Mouse (Mus musculus): ENCODE measurements around the gene Cfap43.
"Not testable (repeated sequence)": the region's sequence is repeated elsewhere in the genome, so short reads cannot be mapped to it uniquely, and the experiment has no call there.

The Cfap43 gene

DNA sequence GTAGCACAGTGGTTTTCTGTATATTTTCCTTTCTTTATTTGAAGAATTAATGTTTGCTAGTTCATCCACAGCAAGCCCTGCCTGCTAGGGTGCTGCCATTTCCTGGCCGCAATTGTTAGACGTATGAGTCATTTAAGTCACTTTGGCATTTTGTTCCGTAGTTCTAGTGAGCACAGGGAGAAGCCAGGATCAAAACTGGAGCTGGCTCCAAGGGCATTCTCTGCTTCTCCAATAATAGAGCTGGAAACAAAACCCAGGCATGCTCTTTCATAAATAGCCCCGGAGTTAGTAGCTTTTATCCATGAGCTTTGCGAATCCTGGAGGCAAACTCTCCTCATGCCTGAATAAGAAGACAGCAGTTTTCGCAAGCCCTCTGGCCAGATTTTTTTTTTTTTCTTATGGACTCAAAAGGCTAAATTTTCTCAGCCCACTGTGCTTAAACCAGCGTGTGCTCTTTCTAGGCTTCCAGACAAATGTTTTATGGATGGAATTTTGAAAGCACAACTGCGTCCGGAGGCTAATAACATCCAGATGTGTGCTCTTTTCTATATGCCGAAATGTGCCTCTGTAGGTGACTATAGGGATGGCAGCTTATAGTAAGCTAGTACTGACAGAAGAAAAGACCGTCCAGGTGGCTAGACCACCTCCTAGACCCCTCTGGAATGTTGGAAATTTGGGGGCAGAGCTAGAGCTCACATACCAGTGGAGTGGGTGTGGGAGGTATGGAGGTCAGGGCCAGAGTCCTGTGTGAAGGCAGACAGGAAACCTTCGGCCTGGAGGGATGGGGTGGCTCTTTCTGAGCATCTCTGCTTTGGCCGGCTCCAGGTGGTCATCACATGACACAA, 64.9 kb downstream of the Cfap43 start:
- in situ Hi-C loops (cut with MboI, MseI): no loop called here

DNA sequence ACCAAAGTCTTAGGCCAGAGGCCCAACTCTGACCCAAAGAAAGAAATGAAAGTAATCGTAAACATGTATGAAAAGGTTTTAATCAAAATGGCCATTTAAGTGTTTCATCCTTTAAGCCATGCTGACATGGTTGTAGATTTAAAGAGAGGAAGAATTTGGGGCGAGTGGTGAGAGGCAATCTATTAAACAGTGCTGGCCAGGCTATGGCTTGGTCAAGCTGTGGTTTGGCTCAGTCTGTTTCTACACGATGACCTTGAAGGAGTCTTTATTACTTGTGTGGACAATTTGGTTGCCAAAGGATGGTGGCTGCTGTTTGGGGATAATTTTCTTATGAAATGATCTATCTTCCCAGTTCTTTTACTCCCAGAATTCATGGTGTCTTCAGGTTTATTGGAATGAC, 66.0 kb downstream of the Cfap43 start:
- in situ Hi-C loops (cut with MboI, MseI): no loop called here

DNA sequence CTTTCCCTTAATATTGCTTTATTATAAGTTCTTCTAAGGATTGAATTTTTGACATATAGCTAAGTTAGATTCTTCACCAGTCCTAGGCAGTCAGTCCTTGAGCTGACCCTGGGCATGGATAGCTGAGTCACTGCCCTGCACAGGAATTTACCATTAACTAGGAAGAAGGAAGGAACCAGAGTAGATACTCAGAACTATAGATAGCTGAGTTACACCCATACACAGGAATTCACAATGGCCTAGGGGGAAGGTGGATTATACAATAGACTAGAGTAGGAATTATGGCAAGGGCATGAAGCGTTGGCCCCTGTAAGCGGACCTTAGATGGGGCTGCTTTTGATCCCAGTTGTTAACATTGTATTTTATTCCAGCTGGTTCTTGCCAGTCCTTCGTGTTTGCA, 67.0 kb downstream of the Cfap43 start:
- in situ Hi-C loops (cut with MboI, MseI): not testable (repeated sequence)

DNA sequence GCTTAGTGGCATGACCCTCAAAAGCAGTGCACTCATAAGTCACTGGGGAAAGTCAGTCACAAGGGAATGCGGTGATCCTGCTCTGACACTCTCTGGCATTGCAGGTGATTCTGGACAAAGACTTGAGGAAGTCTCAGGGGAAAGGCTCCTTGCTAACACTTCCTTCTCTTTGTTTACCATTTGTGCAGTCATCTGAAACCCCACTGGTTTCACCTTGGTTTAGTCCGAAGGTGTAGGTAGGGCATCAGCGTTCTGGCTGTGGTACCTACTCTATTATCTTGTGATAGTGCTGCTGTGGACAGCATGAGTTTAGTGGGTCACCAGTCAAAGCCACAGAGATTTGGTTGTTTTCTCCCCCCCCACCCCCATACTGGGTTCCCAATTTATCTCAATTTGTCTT, 69.4 kb downstream of the Cfap43 start:
- in situ Hi-C loops (cut with MboI, MseI): no loop called here

DNA sequence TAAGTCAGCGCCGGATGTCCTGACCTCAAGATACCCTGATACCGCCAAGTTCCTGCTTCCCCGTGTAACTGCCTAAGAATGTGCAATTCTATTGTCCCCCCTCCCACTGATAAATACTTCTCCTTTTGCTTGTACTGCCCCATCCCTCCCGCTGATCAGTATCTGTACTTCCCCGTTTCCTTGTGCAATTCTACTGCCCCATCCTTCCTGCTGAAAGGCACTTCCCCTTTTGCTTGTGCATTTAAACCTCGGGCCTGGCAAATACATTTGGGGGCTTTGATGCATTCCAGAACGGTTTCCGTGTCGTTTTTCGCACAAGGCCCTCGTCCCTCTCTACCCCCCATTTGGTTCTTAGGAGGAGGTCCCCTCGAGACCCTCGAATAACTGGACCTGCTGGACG, 77.9 kb downstream of the Cfap43 start:
- in situ Hi-C loops (cut with MboI, MseI): not testable (repeated sequence)

DNA sequence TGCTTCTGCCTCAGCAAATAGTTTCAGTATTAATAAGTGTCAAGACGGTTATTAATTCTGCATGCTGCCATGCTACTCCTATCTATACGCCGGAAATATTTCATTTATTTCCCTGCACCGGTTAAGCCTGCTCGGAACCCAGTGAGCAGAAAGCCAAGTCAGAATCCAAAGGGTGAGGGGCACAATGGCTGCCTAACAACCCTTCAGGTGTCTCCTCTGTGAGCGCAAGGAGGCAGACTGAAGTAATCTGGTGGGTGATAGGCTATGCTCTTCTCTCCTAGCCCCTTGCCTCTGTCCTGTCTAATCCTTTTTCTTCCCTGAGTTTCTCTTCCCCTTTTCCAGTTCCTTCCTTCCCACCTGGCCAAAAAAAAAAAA, 81.6 kb downstream of the Cfap43 start:
- in situ Hi-C loops (cut with MboI, MseI): no loop called here

DNA sequence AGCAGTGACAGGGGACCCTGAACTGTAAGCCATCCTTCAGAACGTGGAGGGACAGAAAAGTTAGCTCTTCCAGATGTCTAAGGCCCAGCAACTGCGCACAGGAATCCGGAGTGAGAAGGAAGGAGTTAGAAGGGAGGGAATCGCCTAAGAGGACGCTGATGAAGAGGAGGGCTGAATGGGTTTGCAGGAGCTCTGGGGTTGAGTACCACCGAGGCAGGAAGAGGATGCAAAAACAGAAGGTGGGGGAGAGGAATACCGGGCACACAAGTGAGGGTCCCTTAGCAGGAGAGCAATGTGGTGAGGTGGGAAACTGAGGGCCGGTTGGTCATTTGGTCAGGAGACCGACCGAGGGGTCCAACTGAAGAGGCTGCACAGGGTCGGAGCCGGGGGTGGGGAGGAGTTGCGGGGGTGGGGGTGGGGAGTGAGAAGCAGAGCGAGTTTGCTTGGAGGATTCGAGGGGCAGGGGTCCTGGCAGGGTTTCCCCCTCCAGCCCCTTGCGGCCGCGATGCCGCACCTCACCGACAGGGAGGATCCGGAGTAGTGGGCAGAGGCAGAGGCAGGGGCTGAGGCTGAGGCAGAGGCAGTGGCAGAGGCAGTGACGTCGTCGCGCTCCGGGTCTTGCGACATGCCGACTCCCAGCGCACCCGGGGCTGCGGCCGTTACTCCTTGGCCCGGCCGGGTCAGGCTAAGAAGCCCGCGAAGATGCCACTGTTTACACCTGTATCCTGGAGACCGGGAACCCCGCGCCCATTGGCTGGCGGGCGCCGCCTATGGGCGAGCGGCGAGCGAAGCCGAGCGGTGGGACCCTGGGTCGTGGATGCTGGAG, 82.2 kb downstream of the Cfap43 start:
- in situ Hi-C loops (cut with MboI, MseI): no loop called here

DNA sequence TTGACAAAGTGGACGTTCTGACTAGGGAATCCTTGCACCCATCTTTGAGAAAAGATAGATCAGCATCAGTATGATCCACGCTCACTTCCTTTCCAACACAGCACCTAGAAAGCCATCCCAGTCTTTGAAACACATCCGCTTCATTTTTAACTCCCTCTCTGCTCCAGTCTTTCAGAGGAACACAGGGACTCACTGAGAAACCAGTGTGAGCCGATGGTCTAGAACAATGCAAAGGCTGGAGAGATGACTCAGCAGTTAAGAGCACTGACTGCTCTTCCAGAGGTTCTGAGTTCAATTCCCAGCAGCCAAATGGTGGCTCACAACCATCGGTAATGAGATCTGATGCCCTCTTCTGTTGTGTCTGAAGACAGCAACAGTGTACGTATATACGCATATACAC, 83.3 kb downstream of the Cfap43 start:
- in situ Hi-C loops (cut with MboI, MseI): no loop called here

DNA sequence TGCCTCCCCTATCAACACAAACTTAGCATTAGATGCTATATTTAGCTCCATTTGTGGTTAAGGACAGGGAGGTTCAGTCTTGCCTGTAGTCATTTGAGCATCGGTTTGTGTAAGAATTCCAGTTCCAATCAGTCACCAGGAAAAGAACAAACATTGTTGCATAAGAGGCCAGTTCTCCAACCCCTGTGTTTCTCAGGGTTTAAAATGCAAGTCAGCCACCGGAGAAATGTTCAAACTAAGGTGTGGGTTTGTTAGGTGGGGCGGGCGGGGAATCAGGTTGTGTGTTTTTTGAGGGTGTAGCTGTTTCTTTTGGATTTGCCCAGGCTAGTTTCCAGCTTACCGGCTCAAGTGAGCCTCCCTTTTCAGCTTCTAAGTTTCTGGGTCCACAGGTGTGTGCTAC, 84.5 kb downstream of the Cfap43 start:
- in situ Hi-C loops (cut with MboI, MseI): no loop called here

DNA sequence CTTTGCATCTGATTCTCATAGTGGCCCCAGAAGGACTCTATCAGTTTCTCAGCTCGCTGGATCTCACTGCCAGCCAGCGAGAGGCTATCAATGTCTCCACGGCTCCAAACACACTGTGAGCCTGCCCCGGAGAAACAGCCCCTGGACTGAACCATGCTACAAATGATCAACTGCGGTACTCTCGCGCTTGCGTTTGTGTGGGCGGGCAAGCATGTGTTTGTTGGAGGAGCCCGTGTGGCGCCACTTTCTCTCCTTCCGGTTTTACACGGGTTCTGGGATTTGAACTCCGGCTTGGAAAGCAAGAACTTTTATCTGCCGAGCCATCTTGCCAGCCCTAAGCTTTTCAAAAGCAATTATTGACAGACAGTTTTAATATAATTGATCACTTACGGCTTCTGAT, 86.8 kb downstream of the Cfap43 start:
- in situ Hi-C loops (cut with MboI, MseI): no loop called here

DNA sequence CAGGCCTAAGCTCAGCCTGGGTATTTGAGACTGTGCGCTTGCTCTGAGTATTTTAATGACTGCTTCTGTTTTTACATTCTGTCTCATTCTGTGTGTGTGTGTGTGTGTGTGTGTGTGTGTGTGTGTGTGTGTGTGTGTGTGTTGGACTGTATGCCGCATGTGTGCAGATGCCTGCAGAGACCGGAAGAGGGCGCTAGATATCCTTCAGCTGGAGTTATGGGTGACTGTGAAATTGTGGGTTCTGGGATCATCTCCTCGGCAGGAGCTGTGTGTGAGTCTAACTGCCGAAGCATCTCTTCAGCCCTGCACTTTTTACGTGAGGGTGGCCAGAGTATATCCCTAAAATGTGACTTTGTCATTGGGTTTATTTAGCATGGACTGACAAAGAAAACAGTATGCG, 88.0 kb downstream of the Cfap43 start:
- in situ Hi-C loops (cut with MboI, MseI): no loop called here

DNA sequence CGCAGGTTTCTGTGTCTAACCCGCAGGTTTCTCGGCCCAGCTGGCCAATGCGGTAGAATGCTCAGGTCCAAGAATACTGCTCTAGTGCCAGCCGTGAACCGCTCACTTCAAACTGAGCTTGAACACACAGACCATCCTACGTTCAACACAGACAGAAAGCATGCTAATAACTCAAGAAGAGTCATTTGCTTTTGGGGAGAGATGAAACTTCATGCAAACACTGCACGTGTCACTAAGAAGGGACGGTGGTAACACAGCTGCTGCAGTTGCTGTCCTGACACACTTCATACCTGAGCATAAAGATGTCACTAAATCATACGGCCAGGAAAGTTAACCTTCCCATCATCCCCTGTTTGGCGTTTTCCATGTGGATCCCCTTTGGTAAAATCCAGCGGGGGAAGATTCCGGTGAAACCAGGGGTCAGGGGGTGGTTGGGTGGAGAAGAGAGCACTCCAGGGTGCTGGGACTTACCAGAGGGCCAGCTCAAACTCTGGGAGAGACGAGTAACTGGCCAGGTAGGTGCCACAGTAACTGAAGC, 89.1 kb downstream of the Cfap43 start:
- in situ Hi-C loops (cut with MboI, MseI): loop anchor here in 1 of 2 experiments (10.0 kb wide), 1 partner anchor 325 kb away; no protein-coding TSS in a partner anchor

DNA sequence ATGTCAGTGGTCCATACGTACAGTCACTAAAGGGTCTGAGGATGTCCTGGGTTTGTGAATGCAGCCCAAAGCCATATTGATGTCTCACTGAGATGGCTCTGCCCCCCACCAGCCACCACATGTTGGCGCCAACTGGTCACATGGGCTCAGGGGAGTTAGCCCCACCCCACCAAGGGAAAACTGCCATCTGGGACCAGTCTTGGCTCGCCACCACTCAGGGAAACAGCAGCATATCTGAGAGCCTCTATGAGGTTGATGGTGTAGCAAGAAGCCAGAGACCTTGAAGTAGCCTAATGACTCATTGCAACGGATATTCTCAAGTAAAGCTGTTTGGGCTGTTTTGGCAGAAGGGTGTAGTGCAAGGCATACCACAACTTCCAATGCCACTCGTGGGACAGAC, 95.1 kb downstream of the Cfap43 start:
- in situ Hi-C loops (cut with MboI, MseI): loop anchor here (5.0 to 10.0 kb wide), 2 partner anchors 317 to 319 kb away; no protein-coding TSS in a partner anchor

DNA sequence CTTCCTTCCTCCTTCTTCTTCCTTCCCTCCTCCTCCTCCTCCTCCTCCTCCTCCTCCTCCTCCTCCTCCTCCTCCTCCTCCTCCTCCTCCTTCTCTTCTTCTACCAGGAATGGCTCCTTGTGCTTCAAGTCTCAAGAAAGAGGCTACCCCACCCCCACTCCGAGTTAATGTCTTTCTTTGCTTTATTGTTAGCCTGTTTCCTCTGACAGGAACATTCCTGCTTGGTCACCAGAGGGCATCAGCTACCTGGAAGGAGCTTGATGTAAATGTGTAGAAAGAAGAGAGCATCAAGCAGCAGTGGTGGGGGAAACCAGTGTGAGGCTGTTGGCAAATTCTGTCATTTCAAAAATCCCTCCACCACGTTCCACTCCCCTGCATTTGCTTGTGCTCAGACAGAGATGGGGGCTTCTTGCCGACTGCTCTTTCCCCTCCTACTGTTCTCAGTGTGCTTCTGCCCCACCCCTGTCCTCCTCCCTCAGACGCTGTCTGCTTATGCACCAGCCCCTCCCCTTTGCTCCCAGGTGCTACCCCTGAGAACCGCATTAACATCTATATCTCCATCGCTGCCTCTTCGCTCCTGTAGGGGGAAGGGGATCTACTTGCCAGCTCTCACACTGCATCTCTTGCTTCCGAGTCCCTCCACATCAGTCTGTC, 96.8 kb downstream of the Cfap43 start:
- in situ Hi-C loops (cut with MboI, MseI): loop anchor here (5.0 to 10.0 kb wide), 2 partner anchors 315 to 317 kb away; no protein-coding TSS in a partner anchor

DNA sequence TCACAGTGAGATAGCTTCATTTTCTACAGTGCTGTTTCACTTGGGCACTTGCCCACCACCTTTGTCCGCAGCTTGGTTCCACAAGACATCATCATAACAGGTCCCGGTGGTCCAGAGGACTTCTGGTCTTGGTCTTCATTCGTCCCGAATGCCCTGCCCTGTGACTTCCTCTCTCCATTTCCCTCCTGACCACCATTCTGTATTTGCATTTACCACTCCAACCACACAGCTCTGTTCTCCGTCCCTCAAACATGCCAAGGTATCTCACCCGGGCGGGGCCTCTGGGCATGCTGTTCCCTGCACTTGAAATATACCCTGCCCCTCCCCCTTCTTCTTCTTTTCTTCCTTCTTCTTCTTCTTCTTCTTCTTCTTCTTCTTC, 97.6 kb downstream of the Cfap43 start:
- in situ Hi-C loops (cut with MboI, MseI): loop anchor here (5.0 to 10.0 kb wide), 2 partner anchors 314 to 317 kb away; no protein-coding TSS in a partner anchor

DNA sequence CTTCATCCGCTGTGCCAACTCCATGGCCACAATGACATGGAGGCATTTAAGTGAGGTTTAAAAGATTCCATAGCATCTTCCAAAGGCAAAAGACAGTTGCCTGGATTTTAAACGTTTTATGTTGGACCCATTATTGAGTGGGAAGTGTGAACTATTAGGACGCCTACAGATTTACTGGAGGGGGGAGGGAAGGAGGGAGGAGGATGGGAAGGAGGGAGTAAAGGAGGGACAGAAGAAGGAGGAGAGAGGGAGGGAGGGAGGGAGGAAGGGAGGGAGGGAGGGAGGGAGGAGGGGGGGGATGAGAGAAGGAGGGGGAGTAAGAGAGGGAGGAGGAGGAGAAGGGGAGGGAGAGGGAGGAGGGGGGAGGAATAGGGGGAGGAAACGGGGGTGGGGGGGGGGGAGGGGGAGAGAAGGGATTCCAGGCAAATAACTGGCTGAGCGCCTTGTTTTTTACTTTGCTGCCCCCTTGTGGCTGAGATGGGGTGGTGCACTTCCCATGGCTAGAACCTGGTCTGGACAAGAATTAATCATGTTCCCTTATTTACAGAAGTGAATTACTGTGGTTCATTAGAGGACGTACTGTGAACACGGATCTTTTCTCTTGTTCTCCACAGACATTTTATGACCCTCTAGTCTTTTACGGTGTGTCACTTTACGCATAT, 98.1 kb downstream of the Cfap43 start:
- in situ Hi-C loops (cut with MboI, MseI): loop anchor here (5.0 to 10.0 kb wide), 2 partner anchors 314 to 316 kb away; no protein-coding TSS in a partner anchor

DNA sequence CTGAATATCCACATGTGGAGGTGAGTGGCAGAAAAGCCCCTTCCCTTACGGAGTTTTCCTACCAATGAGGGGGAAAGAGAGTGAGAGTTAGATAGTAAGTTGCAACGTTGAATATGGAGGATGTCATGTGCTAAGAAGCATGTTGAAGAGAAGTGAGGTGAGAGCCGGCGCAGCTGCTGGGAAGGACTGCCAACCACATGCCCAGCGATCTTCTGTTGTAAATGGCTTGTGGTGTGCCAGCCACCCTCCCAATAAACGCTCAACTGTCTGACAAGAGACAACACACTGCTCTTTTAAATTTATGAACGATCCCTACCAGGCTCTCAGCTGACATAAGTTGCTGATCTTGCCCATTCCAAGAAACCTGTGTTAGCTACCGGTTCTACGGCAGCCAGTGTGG, 101.4 kb downstream of the Cfap43 start:
- in situ Hi-C loops (cut with MboI, MseI): no loop called here

DNA sequence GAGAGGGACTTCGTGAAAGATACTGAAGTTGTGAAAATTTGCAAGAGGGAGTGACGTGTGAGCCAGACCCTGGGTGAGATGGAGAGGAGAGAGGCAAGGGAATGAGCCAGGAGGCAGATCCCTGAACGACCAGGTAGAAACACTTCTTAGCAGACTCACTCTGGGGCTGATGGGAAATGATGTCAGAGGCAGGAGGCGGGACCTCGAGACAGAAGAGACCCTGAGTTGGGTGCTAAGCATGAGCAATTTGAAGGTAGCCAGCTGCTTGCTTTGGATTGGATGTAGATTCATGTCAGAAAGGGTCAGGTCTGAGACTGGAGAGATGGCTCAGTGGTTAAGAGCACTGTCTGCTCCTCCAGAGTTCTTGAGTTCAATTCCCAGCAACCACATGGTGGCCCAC, 104.4 kb downstream of the Cfap43 start:
- in situ Hi-C loops (cut with MboI, MseI): no loop called here

DNA sequence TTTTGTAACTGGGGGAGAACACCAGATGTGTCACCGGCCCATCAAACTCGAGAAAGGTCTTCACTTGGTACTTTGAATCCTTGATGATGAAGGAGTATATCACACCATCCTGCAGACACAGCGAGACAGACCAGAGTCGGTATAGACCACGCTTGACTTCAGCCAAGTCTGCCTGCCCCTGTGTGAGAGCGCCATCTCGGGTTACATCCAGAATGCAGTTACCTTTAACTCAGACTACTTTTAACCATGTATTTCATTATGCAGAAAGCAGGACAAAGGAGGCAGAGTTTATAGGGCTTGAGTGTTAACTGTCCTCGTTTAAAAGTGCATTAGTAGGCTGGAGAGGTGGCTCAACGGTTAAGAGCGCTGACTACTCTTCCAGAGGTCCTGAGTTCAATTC, 107.0 kb downstream of the Cfap43 start:
- in situ Hi-C loops (cut with MboI, MseI): no loop called here

DNA sequence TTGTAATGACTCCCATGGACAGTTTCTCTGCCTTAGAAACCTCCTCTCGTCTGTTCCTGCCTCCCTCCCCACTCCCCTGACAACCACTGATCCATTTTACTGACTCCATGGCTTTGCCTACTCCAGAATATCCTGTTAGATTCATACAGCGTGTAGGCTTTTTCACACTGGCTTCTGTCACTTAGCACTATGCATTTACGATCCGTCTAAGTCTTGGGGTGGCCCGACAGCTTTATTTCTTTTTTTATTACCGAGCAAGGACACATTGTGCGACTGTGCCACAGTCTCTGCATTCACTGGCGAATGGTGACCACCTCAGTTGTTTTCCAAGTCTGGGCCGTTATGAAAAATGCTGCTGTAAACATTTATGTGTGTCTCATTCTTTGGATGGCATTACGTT, 120.5 kb downstream of the Cfap43 start:
- in situ Hi-C loops (cut with MboI, MseI): loop anchor here in 1 of 2 experiments (5.0 kb wide), 1 partner anchor 76 kb away; no protein-coding TSS in a partner anchor

DNA sequence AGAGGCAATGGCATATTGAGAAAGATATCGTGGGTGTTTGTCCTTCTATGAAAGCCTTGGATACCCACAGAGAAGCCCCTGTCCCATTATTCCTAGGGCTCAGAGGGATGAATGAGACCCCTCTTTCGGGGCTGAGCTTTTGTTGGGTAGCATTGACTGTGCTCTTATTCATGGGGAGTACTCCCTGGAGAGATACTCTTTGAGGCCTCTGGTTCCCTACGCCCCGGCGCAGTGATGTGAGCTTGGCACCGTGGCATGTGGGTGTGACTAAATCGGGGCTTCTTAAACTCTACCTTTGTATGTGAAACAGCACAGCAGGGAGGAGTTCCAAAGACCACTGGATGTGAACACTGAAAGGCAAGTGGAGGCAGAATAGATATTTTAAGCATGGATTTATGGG, 122.4 kb downstream of the Cfap43 start:
- in situ Hi-C loops (cut with MboI, MseI): loop anchor here in 1 of 2 experiments (5.0 kb wide), 1 partner anchor 74 kb away; no protein-coding TSS in a partner anchor

Data from T-helper 17 cell (primary cell).